ENCODE assay signal across 11 mouse cellular contexts in the genomic region with DNA sequence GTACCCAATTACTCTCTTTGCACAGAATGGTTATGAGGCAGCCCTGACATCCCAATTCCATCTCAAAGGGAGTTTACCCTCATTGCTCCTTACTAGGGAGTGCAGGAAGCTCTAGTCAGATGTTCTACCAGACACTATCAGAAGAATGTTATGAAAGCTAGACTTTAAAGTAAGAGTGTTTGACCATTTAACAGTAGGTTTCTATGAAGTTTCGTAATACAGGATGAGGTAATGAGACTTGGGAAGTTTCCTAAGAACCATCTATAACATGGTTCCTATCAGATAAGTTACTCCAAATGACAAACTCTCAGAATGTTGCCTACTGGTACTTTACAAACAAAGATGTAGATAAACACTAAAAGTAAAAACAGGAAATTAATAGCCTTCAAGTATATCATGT.
"Had no signal": no experiment of that assay in that cellular context is flagged by ENCODE, and none has a peak within 500 bp of the region (broad histone marks: within the 10 kb centered on the region; RNA-seq: fewer than 3 reads in every experiment).

No protein-coding gene starts in this region.

- ATAC-seq: liver, postnatal 0 days; lung, postnatal 0 days; midbrain, embryonic 13.5 days; midbrain, embryonic 15.5 days had no signal

- DNase-seq: liver, postnatal 0 days; lung, adult 2 months; lung, postnatal 14 days; lung, postnatal 36 days; right cerebral cortex, postnatal 14 days; thymus, adult 2 months; thymus, postnatal 25 days; thymus, postnatal 4 days had no signal
